Mouse (Mus musculus) mesoderm, embryonic 11.5 days (tissue): ENCODE data around the gene Ccm2.

ENCODE experiments used
- DNase-seq: peaks from one replicate; pipeline ENCODE4 v3.0.0-alpha.2; 2012; ENCODE audit warnings: low read depth, low spot score

Gene Ccm2

DNA sequence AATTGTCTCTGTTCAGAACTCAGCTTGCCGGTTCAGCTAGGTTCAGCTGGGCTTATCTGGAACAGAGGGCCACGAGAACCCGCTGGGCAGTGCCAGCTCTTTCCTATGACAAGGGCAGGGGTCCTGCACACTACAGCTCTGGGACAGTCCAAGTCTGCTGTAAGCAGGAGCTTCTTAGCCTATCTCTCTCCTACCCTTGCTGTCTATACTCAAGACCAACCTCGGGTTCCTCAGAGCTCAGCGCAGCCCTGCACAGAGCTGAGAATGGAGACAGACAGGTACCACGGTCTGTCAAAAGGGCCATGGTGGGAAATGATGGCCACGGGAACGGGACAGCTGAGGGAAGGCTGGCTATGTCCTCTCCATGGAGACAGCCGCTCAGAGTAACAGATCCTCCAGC lies 56.5 kb downstream of the Ccm2 start:
- DNase-seq: no peak

- DNase-seq: no peak
Observed at GRCm38 (mm10) chr11:6603887-6604603, 57.4 kb downstream of the Ccm2 start.

DNA sequence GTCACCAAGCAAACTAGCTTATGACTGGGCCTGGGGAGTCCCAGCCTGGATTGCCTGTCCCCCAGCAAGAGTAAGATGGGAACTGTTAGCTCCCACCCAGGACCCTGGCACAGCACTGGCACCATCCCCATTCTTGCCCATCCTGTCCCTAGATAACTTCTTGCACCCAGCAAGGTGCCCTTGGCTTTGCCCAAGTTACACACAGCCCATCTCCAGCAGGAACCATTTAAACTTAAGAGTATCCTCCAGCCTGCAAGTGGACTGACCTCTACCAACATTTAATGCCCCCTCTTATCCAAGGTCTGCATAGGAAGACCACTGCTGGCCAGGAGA lies 57.9 kb downstream of the Ccm2 start:
- DNase-seq: no peak

- no peak for DNase-seq
Observed at GRCm38 (mm10) chr11:6605021-6605481, 58.4 kb downstream of the Ccm2 start.

DNA sequence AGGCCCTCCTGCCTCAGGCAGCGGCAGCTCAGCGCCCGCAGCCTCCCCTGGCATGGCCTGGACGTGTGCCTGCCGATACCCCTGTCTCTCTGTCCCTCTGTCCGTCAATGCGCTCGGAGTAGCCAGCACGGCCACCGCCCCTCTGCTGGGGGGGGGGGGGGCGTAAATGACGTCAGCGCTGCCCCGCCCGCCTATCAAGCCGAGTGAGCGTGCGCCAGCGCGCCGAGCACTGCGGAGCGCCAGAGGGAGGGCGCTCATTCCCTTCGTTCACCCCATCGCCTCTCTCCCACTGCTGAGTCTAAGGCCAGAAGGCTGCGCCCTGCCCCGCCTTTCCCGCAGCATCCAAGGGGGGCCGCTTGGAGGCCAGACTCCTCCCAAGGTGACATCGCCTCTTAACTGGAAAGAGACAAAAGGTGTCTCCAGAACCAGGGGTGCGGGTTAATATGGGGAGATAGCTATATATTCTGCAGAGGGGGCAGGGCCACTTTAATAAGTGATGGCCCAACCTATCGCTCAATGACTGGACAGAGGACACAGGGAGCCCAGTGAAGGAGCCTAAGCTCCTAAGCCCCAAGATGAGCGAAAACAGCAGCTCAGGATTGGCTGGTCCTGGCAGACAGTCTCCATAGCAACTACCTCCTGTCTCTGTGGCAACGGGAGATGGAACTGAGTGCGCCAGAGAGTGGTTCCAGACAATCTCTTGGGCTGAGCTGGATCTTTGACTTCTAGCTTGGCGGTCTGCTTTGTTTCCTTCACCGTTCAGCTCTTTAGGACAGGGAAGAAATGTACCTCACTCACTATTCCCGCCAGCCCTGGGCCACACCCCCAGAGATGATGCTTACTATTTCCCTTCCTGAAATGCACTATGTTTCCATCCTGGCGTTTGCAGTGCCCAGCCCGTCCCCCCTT lies 59.1 kb downstream of the Ccm2 start, which contains the start of gene Nacad:
Nacad (minus strand) TSS at position 563 of the 909 bp plus-strand sequence.
- peak; percentile 71 for DNase-seq

DNA sequence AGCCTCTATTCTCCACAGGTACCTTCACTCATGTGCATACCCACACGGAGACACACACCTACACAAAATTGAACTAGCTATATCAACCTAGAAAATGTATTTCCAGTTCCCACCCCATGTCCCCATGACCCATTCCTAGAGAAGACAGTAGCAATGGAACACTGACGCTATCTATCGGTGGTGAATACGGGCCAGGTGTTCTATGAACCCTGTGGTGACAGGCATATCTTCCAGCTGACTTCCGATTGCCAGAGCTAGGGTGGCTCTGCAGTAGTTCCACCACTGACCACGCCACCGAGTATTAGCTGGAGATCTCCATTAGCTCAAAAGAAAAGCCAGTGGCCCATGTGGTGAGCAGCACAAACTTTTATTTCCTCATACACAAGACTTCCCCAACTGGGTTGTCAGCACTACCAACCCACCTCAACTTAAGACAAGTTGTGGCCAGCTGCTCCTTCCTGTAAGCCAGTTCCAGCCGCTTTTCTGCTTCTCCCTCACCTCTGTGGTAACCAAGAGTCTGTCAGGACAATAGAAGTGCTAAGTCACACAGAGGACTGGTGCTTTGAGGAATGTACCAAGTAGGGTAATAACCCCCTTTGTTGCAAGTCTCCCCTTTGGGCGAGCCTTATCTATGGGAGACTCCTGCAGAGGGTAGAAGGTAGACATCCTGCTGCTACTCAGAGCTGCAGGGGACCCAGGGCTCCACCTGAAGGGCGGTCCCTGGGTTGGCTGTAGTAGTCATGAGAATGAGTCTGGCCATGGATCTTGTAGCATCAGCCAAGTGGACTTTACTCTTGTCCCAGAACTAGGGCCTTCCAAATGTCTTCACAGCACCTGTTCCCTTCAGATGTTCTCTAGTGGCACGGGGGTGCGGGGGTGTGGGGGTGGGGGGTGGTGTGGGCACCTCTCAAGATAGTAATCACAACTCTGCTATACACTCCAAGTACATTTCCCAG lies 68.8 kb downstream of the Ccm2 start:
- no peak for DNase-seq

DNA sequence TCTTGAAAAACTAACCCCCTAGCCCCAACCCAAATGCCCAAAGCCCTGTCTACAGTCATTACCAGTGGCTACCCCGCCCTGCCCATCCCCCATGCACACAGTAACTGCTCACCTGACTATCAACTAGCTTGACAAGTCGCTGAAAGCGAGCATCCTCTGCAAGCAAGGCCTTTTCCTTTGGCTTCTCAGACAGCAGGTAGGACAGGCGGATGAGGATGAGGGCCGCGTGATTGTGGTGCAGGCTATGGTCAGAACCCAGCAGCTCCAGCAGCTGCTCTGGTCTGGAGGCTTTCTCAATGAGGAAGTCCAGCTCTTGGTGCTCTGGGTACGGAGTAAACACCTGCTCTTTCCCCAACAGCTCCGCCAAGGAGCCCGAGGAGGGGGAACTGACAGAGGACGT lies 77.0 kb downstream of the Ccm2 start:
- no peak for DNase-seq

DNA sequence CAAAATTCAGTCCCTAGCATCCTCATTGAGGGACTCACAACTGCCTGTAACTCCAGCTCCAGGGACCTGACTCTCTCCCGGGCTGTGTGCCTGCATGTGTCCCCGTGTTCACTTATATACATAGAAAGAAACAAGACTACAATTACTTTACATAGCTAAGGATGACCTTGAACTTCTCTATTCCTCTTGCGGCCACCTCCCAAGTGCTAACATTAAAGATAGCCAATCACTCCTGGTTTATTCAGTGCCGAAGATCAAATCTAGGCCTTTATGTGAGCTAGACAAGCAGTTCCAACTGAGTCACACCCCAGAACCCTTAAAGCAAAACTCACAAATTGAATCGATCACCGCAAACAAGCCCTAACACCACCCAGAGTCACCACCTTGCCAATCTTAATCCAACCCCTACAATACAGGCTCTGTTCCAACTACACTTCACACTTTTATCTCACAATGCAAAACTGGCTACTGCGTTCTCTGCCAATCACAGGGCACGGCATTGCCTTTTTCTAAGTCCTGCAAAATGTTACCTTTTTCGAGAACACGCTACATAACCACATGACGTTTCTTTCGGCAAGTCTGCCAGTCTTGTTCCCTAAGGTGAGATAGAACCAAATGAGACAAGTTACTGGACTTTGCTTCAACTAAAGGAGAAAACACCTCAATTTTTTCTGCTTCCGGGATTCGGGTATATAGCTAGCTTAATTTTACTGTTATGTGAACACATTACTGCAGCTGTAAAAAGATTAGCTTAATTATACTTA lies 78.1 kb downstream of the Ccm2 start:
- no peak for DNase-seq

GRCm38 (mm10) chr11:6625478-6626387 lies 79.0 kb downstream of the Ccm2 start, which contains the start of gene Tbrg4:
TSS of gene Tbrg4 (minus strand) at chr11:6626067.
- peak; percentile 97 for DNase-seq

DNA sequence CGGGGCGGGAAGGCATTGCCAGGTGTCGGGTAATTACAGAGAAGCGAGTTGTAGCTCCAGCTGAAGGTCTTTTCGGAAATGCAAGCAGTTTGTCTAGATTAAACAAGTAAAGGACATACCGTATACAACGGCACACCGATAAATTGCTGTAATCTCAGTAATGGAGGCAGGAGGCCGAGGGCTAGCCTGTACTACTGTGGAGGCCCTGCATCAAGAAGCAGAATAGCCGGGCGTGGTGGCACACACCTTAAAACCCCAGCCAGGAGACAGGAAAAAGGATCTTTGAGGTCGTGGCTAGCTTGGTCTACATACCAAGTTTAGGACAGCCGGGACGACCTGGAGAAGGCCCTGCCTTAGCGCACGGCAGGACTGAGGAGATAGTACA lies 79.7 kb downstream of the Ccm2 start:
- DNase-seq: no peak

DNA sequence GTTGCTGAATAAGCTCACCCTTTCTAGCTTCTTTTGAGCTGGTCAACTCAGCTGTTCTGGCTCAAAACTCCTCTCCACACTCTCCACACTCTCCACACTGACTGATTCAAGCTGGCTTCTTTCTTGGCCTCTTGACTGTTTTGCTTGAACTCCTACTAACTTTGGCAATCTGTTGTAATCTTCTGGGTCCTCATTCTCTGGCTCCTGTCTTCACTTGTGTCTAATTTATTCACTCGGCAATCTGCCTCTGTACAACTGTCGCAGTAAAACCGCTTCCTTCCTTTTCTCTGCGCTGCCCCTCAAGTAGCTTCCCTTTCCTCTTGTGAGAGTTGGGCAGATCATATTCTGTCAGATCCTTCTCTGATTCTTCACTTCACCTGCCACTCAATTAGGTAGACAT lies 81.0 kb downstream of the Ccm2 start:
- DNase-seq: no peak

- DNase-seq: peak; percentile 54
Observed at GRCm38 (mm10) chr11:6628568-6628967, 81.9 kb downstream of the Ccm2 start.

- DNase-seq: peak; percentile 22
Observed at GRCm38 (mm10) chr11:6629655-6630054, 83.0 kb downstream of the Ccm2 start.

- DNase-seq: no peak
Observed at GRCm38 (mm10) chr11:6636150-6636549, 89.5 kb downstream of the Ccm2 start.

GRCm38 (mm10) chr11:6638537-6638936 lies 91.8 kb downstream of the Ccm2 start, which contains the start of gene Wap:
TSS of gene Wap (minus strand) at chr11:6638637.
- no peak for DNase-seq

DNA sequence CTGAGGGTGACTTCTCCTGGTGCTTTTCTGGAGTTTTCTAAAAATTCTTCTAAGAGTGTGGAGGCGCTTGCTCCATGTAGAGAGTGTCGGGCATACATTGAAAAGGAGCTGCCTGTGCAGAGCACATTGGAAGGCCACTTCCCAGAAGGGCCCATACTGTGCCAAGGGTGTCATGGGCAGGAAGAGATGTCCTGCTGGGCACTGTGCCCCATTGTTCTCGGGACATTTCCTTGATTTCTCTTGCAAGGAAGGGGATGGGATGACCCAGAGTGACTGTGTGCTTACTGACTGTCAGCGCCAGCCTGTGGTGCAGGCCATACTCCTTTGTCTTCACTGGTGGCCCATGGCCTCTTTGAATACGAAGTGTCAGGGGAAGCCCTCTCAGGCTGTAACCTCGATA lies 92.4 kb downstream of the Ccm2 start:
- DNase-seq: no peak

GRCm38 (mm10) chr11:6644566-6644965 lies 97.9 kb downstream of the Ccm2 start:
- DNase-seq: no peak
